23 mouse cellular contexts compared by ENCODE assay signal in the genomic region with DNA sequence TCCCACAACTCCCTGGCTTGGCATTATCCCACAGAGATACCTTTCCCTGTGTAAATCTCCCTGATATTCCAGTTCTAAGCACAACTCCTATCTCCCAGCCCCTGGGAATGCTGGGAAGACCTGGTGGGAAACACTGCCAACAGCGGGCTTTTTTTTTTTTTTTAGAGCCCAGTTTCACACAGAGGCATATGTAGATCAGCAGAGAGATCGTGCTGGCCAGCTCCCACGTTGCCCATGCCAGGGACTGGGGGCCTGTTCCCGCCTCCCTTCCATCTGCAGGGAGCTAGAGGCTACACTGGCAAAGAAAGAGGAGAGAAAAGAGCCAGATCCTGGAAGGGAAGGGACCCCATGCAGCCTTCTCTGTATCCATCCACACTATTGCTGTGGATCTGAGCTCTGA. TPM values are rescaled to one million over a fixed set of nuclear protein-coding genes. Genes with fewer than 3 reads are reported as not detected.
DNase-seq lines count a peak whose midpoint lies in the region; ATAC-seq lines count a peak whose summit lies in the region.
"Had no signal": no experiment of that assay in that cellular context is flagged by ENCODE, and none has a peak within 500 bp of the region (broad histone marks: within the 10 kb centered on the region; RNA-seq: fewer than 3 reads in every experiment).

No protein-coding gene starts in this region.

- no peak overlapping the region for H3K27ac ChIP-seq in forebrain, embryonic 16.5 days (ENCODE audit: low read length)
- H3K27ac ChIP-seq in forebrain, embryonic 12.5 days = no peak overlapping the region
- no peak overlapping the region for H3K27ac ChIP-seq in hindbrain, embryonic 16.5 days (ENCODE audit: low read depth, low read length)
- H3K27ac ChIP-seq: heart, embryonic 13.5 days; hindbrain, embryonic 15.5 days; midbrain, embryonic 12.5 days; stomach, postnatal 0 days had no signal

- no peaks in the 10 kb centered on the region for H3K36me3 ChIP-seq in forebrain, embryonic 16.5 days (ENCODE audit: control insufficient read depth, insufficient read depth)
- no peaks in the 10 kb centered on the region for H3K36me3 ChIP-seq in forebrain, embryonic 12.5 days (replicated peaks)
- no peaks in the 10 kb centered on the region for H3K36me3 ChIP-seq in hindbrain, embryonic 16.5 days (ENCODE audit: control insufficient read depth, insufficient read depth, low read length)
- H3K36me3 ChIP-seq: heart, embryonic 13.5 days; hindbrain, embryonic 15.5 days; midbrain, embryonic 12.5 days had no signal

- no peak overlapping the region for H3K4me2 ChIP-seq in forebrain, embryonic 16.5 days (ENCODE audit: low read length)
- H3K4me2 ChIP-seq in forebrain, embryonic 12.5 days = no peak overlapping the region
- no peak overlapping the region for H3K4me2 ChIP-seq in hindbrain, embryonic 16.5 days (ENCODE audit: low read length)
- H3K4me2 ChIP-seq: heart, embryonic 13.5 days; hindbrain, embryonic 15.5 days; midbrain, embryonic 12.5 days had no signal

- peaks cover 5% of the 10 kb centered on the region for H3K27me3 ChIP-seq in forebrain, embryonic 16.5 days (replicated peaks; ENCODE audit: control insufficient read depth, insufficient read depth, low read length)
- peaks cover 47% of the 10 kb centered on the region for H3K27me3 ChIP-seq in forebrain, embryonic 12.5 days
- H3K27me3 ChIP-seq in hindbrain, embryonic 16.5 days (replicated peaks; ENCODE audit: control insufficient read depth, insufficient read depth, low read length) = peaks cover 9% of the 10 kb centered on the region
- H3K27me3 ChIP-seq: Patski had no signal

- no peaks in the 10 kb centered on the region for H3K9me3 ChIP-seq in forebrain, embryonic 16.5 days (ENCODE audit: control insufficient read depth, low read length)
- H3K9me3 ChIP-seq in forebrain, embryonic 12.5 days = no peaks in the 10 kb centered on the region
- 0 out of 2 replicates have a peak, but pooled peaks cover 2% of the 10 kb centered on the region for H3K9me3 ChIP-seq in hindbrain, embryonic 16.5 days (ENCODE audit: control insufficient read depth, low read length)
- H3K9me3 ChIP-seq: heart, embryonic 13.5 days; hindbrain, embryonic 15.5 days; midbrain, embryonic 12.5 days had no signal

- peak; percentile 55 for ATAC-seq in forebrain, embryonic 16.5 days
- ATAC-seq in forebrain, embryonic 12.5 days (ENCODE audit: low FRiP score) = no peak
- no peak for ATAC-seq in hindbrain, embryonic 16.5 days
- ATAC-seq: intestine, postnatal 0 days; liver, postnatal 0 days; Patski had no signal

- H3K4me3 ChIP-seq in forebrain, embryonic 16.5 days (replicated peaks; ENCODE audit: low read length) = no peak overlapping the region
- no peak overlapping the region for H3K4me3 ChIP-seq in forebrain, embryonic 12.5 days (replicated peaks)
- H3K4me3 ChIP-seq in hindbrain, embryonic 16.5 days (ENCODE audit: low read length) = no peak overlapping the region
- H3K4me3 ChIP-seq: heart, embryonic 13.5 days; hindbrain, embryonic 15.5 days; midbrain, embryonic 12.5 days had no signal

- 12% methylated on average over 4 of the region's 4 CpGs for WGBS in forebrain, embryonic 16.5 days
- WGBS in forebrain, embryonic 12.5 days = 36% methylated on average over 4 of the region's 4 CpGs
- 28% methylated on average over 4 of the region's 4 CpGs for WGBS in hindbrain, embryonic 16.5 days

- intact Hi-C loops in left cerebral cortex, postnatal 10 days (cut with DNase I) = no loop called here

- no peaks in the 10 kb centered on the region for H3K4me1 ChIP-seq in forebrain, embryonic 16.5 days (replicated peaks; ENCODE audit: control insufficient read depth, insufficient read depth, low read length)
- H3K4me1 ChIP-seq in forebrain, embryonic 12.5 days = no peaks in the 10 kb centered on the region
- no peaks in the 10 kb centered on the region for H3K4me1 ChIP-seq in hindbrain, embryonic 16.5 days (ENCODE audit: control insufficient read depth, insufficient read depth, low read depth, low read length)
- H3K4me1 ChIP-seq: heart, embryonic 13.5 days; hindbrain, embryonic 15.5 days; midbrain, embryonic 12.5 days had no signal

- DNase-seq in right cerebral cortex, adult 18-20 months = peak; percentile 85
- no peak for DNase-seq in right cerebral cortex, postnatal 4 days
- DNase-seq in left cerebral cortex, postnatal 10 days (ENCODE audit: extremely low spot score in 1 of 2, low spot score in 2 of 2) = peak; percentile 53 to 55
- DNase-seq in telencephalon, adult 2 months (ENCODE audit: low read depth, low spot score) = peak; percentile 72
- no peak for DNase-seq in spleen, postnatal 36 days (ENCODE audit: low spot score in 2 of 2)
- DNase-seq: adrenal gland, postnatal 36 days; B cell, adult 2 months; cerebellum, adult 9-11 months; heart, postnatal 36 days; kidney, postnatal 14 days; liver; liver, postnatal 0 days; lung, postnatal 14 days; thymus, postnatal 14 days had no signal

- H3K9ac ChIP-seq in forebrain, embryonic 16.5 days (replicated peaks; ENCODE audit: low read depth, low read length) = no peak overlapping the region
- no peak overlapping the region for H3K9ac ChIP-seq in forebrain, embryonic 12.5 days
- no peak overlapping the region for H3K9ac ChIP-seq in hindbrain, embryonic 16.5 days (ENCODE audit: low read depth, low read length)
- H3K9ac ChIP-seq: heart, embryonic 13.5 days; hindbrain, embryonic 15.5 days; liver, postnatal 0 days; midbrain, embryonic 12.5 days had no signal

RNA-seq across cellular contexts. Expression of a gene that starts 7.1 kb away (rescaled TPM):
- 0.34 and 0.60 TPM in 2 replicates for polyA plus RNA-seq in forebrain, embryonic 16.5 days (2015; fragmentation: Nextera tagmentation; extraction: Ambion mirVana)
- polyA plus RNA-seq in forebrain, embryonic 12.5 days (2016; fragmentation: Nextera tagmentation; extraction: Ambion mirVana) = 0.18 TPM in 1 of 2 replicates, not detected in the other
- total RNA-seq in left cerebral cortex, postnatal 10 days (2021) = 1 to 10 TPM; 3.6 to 3.8 TPM
- polyA plus RNA-seq in hindbrain, embryonic 16.5 days (2015; fragmentation: Nextera tagmentation; extraction: Ambion mirVana) = 0.64 and 0.66 TPM in 2 replicates
- total RNA-seq: heart, postnatal 36 days had no signal
- polyA plus RNA-seq: heart, embryonic 13.5 days; intestine, postnatal 0 days; liver, postnatal 0 days; midbrain, embryonic 12.5 days; stomach, postnatal 0 days had no signal

RNA-seq across cellular contexts. Expression of a gene that starts 24.5 kb away (rescaled TPM):
- polyA plus RNA-seq in forebrain, embryonic 16.5 days (2015; fragmentation: Nextera tagmentation; extraction: Ambion mirVana) = 27.0 and 30.3 TPM in 2 replicates
- 22.5 and 26.7 TPM in 2 replicates for polyA plus RNA-seq in forebrain, embryonic 12.5 days (2016; fragmentation: Nextera tagmentation; extraction: Ambion mirVana)
- total RNA-seq in left cerebral cortex, postnatal 10 days (2021) = 10 to 100 TPM; 34.0 to 37.0 TPM
- 43.7 and 57.7 TPM in 2 replicates for polyA plus RNA-seq in hindbrain, embryonic 16.5 days (2015; fragmentation: Nextera tagmentation; extraction: Ambion mirVana)

Comparison
In these comparisons a context has a peak if more than half of its experiments do, and no peak if none do; other contexts are left out.
1. DNase-seq: peak in right cerebral cortex, adult 18-20 months (single experiment), left cerebral cortex, postnatal 10 days (2 of 2) and telencephalon, adult 2 months (single experiment); none in right cerebral cortex, postnatal 4 days (single experiment) and spleen, postnatal 36 days (0 of 2).